Mouse (Mus musculus) myocyte (in vitro differentiated cells): ENCODE measurements at regions not wholly inside any gene's neighbourhood (a gene's known extent, or its start where the extent isn't known, plus 50 kb on each side); places are given as distances from the start of the nearest gene placed in this dataset.

Experiments used
- H3K27me3 ChIP-seq: one replicate; pipeline ENCODE4 v1.6.1; 2011; ENCODE audit not compliant: control insufficient read depth, insufficient read depth, insufficient read length
- H3K36me3 ChIP-seq: one replicate; pipeline ENCODE4 v1.6.1; 2011; ENCODE audit not compliant: control insufficient read depth, insufficient read depth
- H3K4me2 ChIP-seq: one replicate; pipeline ENCODE4 v1.6.1; 2011; ENCODE audit warnings: low read depth, control low read depth
- H3K4me3 ChIP-seq: one replicate; pipeline ENCODE4 v1.5.1; 2011; ENCODE audit warnings: mild to moderate bottlenecking, control low read depth, moderate library complexity
- H3K79me2 ChIP-seq: one replicate; pipeline ENCODE4 v1.6.1; 2011; ENCODE audit not compliant: control insufficient read depth, insufficient read depth
- H3ac ChIP-seq: one replicate; pipeline ENCODE4 v1.6.1; 2011; ENCODE audit not compliant: control insufficient read depth, insufficient read length
- CEBPB ChIP-seq: IDR thresholded peaks from 2 replicates; pipeline ENCODE4 v1.6.1; 2011; ENCODE audit warnings: mild to moderate bottlenecking, moderate library complexity; ENCODE audit not compliant: poor library complexity, insufficient read depth, severe bottlenecking
- E2F4 ChIP-seq: IDR thresholded peaks from one replicate; pipeline ENCODE4 v1.6.1; 2011; ENCODE audit warnings: mild to moderate bottlenecking, control low read depth, moderate library complexity; ENCODE audit not compliant: insufficient read depth
- MAX ChIP-seq: IDR thresholded peaks from one replicate; pipeline ENCODE4 v1.6.1; 2011; ENCODE audit warnings: low read depth, mild to moderate bottlenecking, control low read depth
- MYOD1 ChIP-seq, 3 experiments: IDR thresholded peaks; one replicate each; pipeline ENCODE4 v1.6.1; 2011; ENCODE audit warnings: control low read depth in 2 of 3, low read depth in 2 of 3, mild to moderate bottlenecking in 2 of 3, moderate library complexity in 1 of 3; ENCODE audit not compliant: insufficient read length in 2 of 3, control insufficient read depth in 1 of 3
- MYOG ChIP-seq, 3 experiments: IDR thresholded peaks; one replicate each; pipeline ENCODE4 v1.6.1; 2011; ENCODE audit warnings: control low read depth in 2 of 3, low read depth in 2 of 3, mild to moderate bottlenecking in 2 of 3; ENCODE audit not compliant: insufficient read length in 2 of 3, control insufficient read depth in 1 of 3, insufficient read depth in 1 of 3
- POLR2A ChIP-seq: IDR thresholded peaks from one replicate; pipeline ENCODE4 v1.6.1; 2011; ENCODE audit warnings: low read depth, mild to moderate bottlenecking, control low read depth, moderate library complexity; ENCODE audit not compliant: insufficient read length
- POLR2AphosphoS2 ChIP-seq: IDR thresholded peaks from one replicate; pipeline ENCODE4 v1.6.1; 2011; ENCODE audit warnings: low read depth, control low read depth; ENCODE audit not compliant: insufficient read length
- REST ChIP-seq: IDR thresholded peaks from one replicate; pipeline ENCODE4 v1.6.1; 2011; ENCODE audit warnings: mild to moderate bottlenecking, control low read depth, moderate library complexity; ENCODE audit not compliant: insufficient read depth, insufficient read length
- SRF ChIP-seq: IDR thresholded peaks from one replicate; pipeline ENCODE4 v1.6.1; 2011; ENCODE audit warnings: low read depth; ENCODE audit not compliant: control insufficient read depth, insufficient read length
- TCF12 ChIP-seq: IDR thresholded peaks from one replicate; pipeline ENCODE4 v1.6.1; 2011; ENCODE audit warnings: mild to moderate bottlenecking, control low read depth; ENCODE audit not compliant: poor library complexity, insufficient read depth, severe bottlenecking
- TCF3 ChIP-seq: IDR thresholded peaks from one replicate; pipeline ENCODE4 v1.6.1; 2011; ENCODE audit warnings: low read depth, control low read depth; ENCODE audit not compliant: insufficient read length
- USF1 ChIP-seq: IDR thresholded peaks from one replicate; pipeline ENCODE4 v1.6.1; 2011; ENCODE audit warnings: low read depth, mild to moderate bottlenecking, control low read depth, moderate library complexity

DNA sequence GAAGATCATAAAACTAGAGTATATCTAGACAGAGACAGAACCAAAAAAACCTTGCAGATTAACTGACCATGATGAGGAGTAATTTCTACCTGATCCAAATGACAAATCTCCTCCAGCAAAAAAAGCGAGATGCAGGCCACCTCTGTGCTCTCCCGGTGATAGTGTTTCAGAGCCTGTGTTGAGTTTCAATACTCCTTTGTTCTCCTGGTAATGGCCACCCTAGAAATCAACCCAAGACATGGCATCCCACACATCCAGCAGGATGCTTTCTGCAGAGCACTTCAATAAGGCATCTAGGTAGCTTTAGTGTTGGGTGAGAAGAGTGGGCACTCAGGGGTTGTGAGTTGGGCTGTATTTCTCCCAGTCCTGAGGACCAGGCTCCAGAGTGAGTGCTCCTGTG lies 371.3 kb upstream of the Sall1 start:
- TF ChIP-seq TCF3 (no peak), TCF12 (no peak), POLR2A (no peak), E2F4 (no peak), POLR2AphosphoS2 (no peak), SRF (no peak), REST (no peak), USF1 (no peak), MYOG (IDR thresholded peaks at IDR 0.05; ENCODE audit: control insufficient read depth in 1 of 3, insufficient read depth in 1 of 3, insufficient read length in 2 of 3, low read depth in 2 of 3) (no peak), CEBPB (no peak), MAX (no peak), MYOD1 (IDR thresholded peaks at IDR 0.05; ENCODE audit: control insufficient read depth in 1 of 3, insufficient read length in 2 of 3, low read depth in 2 of 3) (no peak)
- Histone ChIP-seq H3K79me2 (no peaks in the 10 kb centered on the region), H3K4me3 (no peak overlapping the region), H3K27me3 (no peaks in the 10 kb centered on the region), H3K4me2 (no peak overlapping the region), H3ac (no peak overlapping the region), H3K36me3 (no peaks in the 10 kb centered on the region)

DNA sequence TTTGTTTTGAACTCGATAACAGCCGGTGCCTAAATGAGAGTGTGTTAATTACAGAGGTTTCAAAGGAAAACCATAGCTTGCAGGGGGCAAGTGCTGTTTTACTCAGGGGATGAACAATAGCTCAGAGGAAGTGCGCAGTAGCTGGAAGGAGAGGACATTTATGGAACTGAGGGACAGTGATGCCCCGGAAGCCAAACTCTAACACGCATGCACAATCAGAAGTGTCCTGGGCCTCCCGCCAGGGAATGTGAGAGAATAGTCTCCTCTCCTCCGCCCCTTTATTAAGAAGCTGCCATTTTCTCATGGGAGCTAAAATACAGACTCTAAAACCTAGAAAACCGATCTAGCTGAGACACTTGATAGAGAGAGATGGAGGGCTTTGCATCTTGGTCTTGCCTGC lies 368.5 kb upstream of the Sall1 start:
- no peak overlapping the region for H3K4me2 ChIP-seq
- no peak overlapping the region for H3ac ChIP-seq
- TF ChIP-seq SRF (no peak), REST (no peak), POLR2A (no peak), MAX (no peak), POLR2AphosphoS2 (no peak), MYOG (IDR thresholded peaks at IDR 0.05; ENCODE audit: control insufficient read depth in 1 of 3, insufficient read depth in 1 of 3, insufficient read length in 2 of 3, low read depth in 2 of 3) (no peak), TCF3 (no peak), TCF12 (no peak), MYOD1 (IDR thresholded peaks at IDR 0.05; ENCODE audit: control insufficient read depth in 1 of 3, insufficient read length in 2 of 3, low read depth in 2 of 3) (no peak)
- no peaks in the 10 kb centered on the region for H3K79me2 ChIP-seq
- no peak overlapping the region for H3K4me3 ChIP-seq
- H3K36me3 ChIP-seq = no peaks in the 10 kb centered on the region
- no peaks in the 10 kb centered on the region for H3K27me3 ChIP-seq

DNA sequence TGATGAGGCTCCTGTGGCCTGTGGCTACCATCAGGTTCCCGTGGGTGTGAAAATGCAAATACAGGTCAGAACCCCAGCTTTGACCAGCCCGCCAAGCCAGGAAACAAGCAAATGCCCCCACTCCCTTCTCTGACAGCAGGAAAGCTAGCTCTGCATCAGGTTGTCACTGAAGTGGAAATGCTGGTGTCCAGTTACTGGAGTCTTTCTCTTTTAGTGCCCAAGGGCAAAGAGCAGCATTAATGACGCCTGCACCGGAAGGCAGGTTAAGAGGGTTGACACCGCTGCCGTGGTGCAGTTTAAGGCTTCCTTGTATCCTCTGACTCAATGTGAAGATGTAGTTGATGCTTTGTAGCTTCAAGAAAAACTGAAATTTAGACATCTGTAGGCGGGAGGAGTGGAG lies 368.1 kb upstream of the Sall1 start:
- Histone ChIP-seq H3ac (no peak overlapping the region), H3K36me3 (no peaks in the 10 kb centered on the region), H3K4me2 (no peak overlapping the region), H3K79me2 (no peaks in the 10 kb centered on the region), H3K4me3 (no peak overlapping the region), H3K27me3 (no peaks in the 10 kb centered on the region)
- TF ChIP-seq MYOD1 (IDR thresholded peaks at IDR 0.05; ENCODE audit: control insufficient read depth in 1 of 3, insufficient read length in 2 of 3, low read depth in 2 of 3) = no peak
- no peak for TF ChIP-seq E2F4
- no peak for TF ChIP-seq USF1
- no peak for TF ChIP-seq CEBPB
- TF ChIP-seq TCF12 = no peak
- TF ChIP-seq POLR2A = no peak
- no peak for TF ChIP-seq REST
- no peak for TF ChIP-seq SRF
- no peak for TF ChIP-seq TCF3
- TF ChIP-seq MAX = no peak
- no peak for TF ChIP-seq MYOG (IDR thresholded peaks at IDR 0.05; ENCODE audit: control insufficient read depth in 1 of 3, insufficient read depth in 1 of 3, insufficient read length in 2 of 3, low read depth in 2 of 3)
- TF ChIP-seq POLR2AphosphoS2 = no peak

DNA sequence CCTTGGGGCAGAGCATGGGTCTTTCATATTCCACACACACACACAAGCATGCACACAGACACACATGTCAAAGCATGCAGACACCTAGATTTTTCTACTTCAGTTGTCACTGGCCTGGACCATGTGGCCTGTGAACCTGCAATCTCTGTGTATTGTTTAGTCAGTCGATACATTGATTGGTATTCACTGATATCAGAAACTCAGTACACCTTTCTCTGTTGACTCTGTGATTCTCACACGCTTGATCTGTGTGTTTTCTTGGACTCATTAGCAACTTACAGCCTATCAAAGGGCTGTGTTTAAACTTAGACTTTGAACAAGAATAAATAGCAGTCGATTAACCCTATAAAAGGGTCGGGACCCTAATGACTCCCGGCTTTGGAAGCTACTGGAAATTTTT lies 362.7 kb upstream of the Sall1 start:
- TF ChIP-seq USF1 (no peak), TCF12 (no peak), MYOD1 (IDR thresholded peaks at IDR 0.05; ENCODE audit: control insufficient read depth in 1 of 3, insufficient read length in 2 of 3, low read depth in 2 of 3) (no peak), POLR2A (no peak), CEBPB (no peak), REST (no peak), SRF (no peak), MYOG (IDR thresholded peaks at IDR 0.05; ENCODE audit: control insufficient read depth in 1 of 3, insufficient read depth in 1 of 3, insufficient read length in 2 of 3, low read depth in 2 of 3) (no peak), TCF3 (no peak), MAX (no peak), E2F4 (no peak), POLR2AphosphoS2 (no peak)

DNA sequence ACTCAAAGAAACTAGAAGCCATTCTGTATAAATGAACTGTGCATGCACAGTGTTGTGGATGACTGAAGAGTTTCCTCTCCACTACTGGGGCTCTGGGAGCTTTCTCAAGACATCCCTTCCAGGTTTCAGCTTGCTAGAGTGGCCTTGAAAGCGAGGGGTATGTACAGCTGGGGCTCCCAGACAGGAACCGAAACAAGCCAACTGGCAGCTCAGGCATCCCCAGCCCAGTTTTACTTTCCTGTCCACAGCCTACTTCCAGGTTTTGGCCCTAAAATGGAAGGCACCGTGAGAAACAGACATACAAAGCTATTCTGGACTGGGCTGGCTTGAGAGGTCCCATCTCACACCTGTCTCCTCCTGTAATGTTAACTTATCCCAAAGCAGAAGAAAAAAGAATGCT lies 360.3 kb upstream of the Sall1 start:
- no peak overlapping the region for H3K4me2 ChIP-seq
- no peaks in the 10 kb centered on the region for H3K36me3 ChIP-seq
- H3K4me3 ChIP-seq = no peak overlapping the region
- H3K79me2 ChIP-seq = no peaks in the 10 kb centered on the region
- H3K27me3 ChIP-seq = no peaks in the 10 kb centered on the region
- TF ChIP-seq TCF3 (no peak), TCF12 (no peak), POLR2A (no peak), SRF (no peak), MYOD1 (IDR thresholded peaks at IDR 0.05; ENCODE audit: control insufficient read depth in 1 of 3, insufficient read length in 2 of 3, low read depth in 2 of 3) (no peak), MAX (no peak), E2F4 (no peak), USF1 (no peak), REST (no peak), POLR2AphosphoS2 (no peak), CEBPB (no peak), MYOG (IDR thresholded peaks at IDR 0.05; ENCODE audit: control insufficient read depth in 1 of 3, insufficient read depth in 1 of 3, insufficient read length in 2 of 3, low read depth in 2 of 3) (no peak)
- no peak overlapping the region for H3ac ChIP-seq

More for the DNA sequence above, 362.7 kb upstream of the Sall1 start:
- H3K4me3 ChIP-seq = no peak overlapping the region
- no peaks in the 10 kb centered on the region for H3K36me3 ChIP-seq
- H3ac ChIP-seq = no peak overlapping the region
- no peaks in the 10 kb centered on the region for H3K27me3 ChIP-seq
- no peaks in the 10 kb centered on the region for H3K79me2 ChIP-seq
- no peak overlapping the region for H3K4me2 ChIP-seq
